Mouse (Mus musculus): ENCODE measurements around the gene Rreb1.

- TF ChIP-seq CTCF (conservative IDR thresholded peaks at IDR 0.05; ENCODE audit: low read length) (no peak), POU5F1 (IDR thresholded peaks at IDR 0.05; ENCODE audit: borderline replicate concordance, low read length) (no peak), NANOG (IDR thresholded peaks at IDR 0.05; ENCODE audit: borderline replicate concordance, low read length) (no peak)
These were observed 37.4 kb upstream of the Rreb1 start for GRCm38 (mm10) chr13:37740752-37741151.

Data from E14TG2a.4 (cell line).